Mouse (Mus musculus) CD4-positive, CD25-positive, alpha-beta regulatory T cell (primary cell): ENCODE results near the gene Bclaf1. TPM values are rescaled to one million over a fixed set of nuclear protein-coding genes. Genes with fewer than 3 reads are reported as not detected.

ENCODE experiments used
- polyA plus RNA-seq: library from polyadenylated mRNA; unstranded; fragments of 100-300 nt; shearing (Covaris generic); gene quantifications from one replicate; pipeline ENCODE4 v1.2.1, GENCODE M21; 2017

Gene Bclaf1
- 145 TPM for polyA plus RNA-seq

DNA sequence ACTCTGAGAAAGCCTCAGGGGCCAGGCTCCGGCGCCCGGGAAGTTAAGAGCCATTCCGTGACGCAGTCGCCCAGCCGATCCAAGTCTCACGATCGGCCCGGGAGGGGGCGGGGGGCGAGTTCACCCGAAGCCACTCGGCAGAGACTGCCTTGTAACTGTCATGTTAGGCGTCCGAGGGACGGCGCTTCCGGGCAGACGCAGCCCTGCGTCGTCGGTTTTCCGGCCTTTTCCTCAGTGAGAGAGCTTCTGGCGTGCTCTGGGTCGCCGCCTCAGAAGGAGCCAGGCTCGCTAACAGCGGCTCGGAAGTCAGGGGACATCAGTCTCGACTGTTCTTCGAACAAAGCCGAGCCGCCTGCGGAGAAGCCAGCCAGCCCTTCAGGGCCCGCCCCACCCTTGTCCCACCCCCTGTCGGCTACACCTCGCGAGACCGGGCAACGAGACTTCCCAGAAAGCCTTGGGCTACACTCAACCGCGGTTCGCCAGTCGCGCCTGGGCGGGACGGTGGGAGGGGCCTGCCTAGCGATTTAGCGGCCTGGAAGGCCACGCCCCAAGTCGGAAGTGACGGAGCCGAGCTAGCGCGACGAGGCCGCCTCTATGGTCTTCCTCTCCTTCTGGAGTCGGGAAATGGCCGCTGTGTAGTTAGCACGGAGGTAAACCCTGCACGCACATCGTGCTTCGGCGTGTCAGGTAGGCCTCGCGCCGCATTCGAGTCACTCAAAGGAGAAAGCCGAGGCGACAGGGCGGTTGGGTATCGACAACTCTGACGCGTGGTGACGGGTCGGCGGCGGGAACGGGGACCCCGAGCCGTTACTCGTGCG is at the start of gene Bclaf1:
TSS of gene Bclaf1 (plus strand) at position 552 of the 818 bp plus-strand sequence.

DNA sequence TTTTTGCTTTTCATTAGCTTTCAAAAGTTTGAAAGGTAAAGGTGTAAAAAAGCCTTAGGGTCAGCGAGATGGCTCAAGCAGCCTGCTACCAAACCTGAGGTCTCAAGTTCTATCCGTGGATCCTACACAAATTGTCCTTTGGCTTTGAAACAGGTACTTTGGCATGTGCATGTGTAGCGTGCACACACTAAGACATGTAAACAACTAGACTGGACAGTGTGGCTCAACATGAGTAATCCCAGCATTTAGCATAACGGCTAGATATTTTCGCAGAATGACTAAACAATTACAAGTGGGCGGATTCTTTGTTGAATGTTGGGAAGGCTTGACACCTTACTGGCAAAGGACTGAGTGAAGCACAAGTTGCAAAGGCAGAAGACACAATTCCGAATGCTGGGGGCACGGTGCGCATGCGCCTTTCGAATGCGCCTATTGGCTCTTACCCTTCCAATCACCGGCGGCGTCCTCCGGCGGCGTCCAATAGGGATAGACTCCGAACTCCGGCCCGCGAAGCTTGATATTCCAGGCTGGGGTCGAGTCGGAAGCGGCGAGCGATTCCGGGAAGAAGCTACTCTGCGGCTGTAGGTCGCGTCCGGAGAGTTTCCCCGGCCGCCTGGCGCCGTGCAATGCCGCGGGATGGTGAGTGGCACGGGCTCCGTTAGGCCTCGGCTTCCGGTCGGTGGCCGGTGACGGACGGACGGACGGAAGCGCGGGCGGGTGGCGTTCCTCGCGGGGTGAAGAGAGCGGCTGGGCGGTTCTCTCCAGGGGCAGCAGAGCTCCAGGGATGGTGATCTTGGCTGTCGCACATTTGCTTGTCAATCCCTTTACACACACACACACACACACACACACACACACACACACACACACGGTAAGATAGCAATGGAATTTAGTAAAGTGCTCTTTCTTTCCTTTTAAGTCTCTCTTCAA is 35.3 kb downstream of the Bclaf1 start, which contains the start of gene Mtfr2:
TSS of gene Mtfr2 (plus strand) at position 486 of the 930 bp plus-strand sequence.

Other genes starting within 250 kb of the Bclaf1 start
- gene Map7, start 164.0 kb upstream of the Bclaf1 start, polyA plus RNA-seq = 21.4 TPM
- gene Mtfr2, start 35.3 kb downstream of the Bclaf1 start, polyA plus RNA-seq = 0.53 TPM